Mouse (Mus musculus): ENCODE results near the gene Htr3b. TPM values are rescaled to one million over a fixed set of nuclear protein-coding genes. Genes with fewer than 3 reads are reported as not detected.
"Not testable (repeated sequence)": the region's sequence is repeated elsewhere in the genome, so short reads cannot be mapped to it uniquely, and the experiment has no call there.

Gene Htr3b
- total RNA-seq (2021): not detected
- long read RNA-seq, experiment 1: 0 reads
- long read RNA-seq, experiment 2: 0 reads

DNA sequence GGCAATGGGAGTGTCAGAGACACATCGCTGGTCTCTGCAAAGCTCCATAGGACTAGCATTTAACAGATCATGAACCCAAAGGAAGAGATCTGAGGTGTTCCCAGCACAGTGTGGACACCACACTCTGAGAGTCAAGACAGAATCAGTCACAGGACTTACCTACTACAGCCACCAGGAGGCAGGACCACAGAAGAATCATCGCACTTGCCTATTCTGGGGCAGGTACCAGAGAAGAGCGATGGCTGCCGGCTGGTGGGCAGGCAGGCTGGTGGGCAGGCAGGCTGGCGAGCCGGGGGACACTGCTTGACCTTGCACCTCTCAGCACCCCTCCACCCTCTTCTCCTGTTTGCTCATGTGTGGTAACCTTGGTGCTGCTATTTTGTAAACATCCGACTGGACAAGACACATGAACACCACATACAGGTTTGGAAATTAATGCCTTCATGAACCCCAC, at the start of gene Htr3b:
Htr3b (minus strand) TSS at position 404 of the 454 bp plus-strand sequence.
- DNase-seq (ENCODE audit: low spot score in 2 of 2): no peak

DNA sequence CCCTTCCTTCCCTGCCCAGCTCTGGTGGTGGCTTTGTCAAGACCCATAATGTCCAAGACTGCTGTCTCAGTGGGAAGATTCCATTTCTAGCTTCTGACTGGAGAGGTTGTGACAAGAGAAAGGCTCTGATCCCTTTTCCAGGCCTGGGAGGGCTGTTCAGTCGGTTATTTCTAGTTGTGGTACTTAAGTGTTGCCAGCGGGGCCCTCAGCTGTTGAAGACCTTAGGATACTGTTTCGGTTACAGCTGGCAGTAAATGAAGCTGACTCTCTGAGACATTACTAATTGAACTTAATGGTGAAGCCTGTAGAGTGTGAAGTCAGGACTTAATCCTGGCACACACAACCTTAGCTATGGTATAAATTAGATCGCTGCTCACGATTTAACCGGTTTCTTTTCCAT, 34.5 kb upstream of the Htr3b start:
- DNase-seq (ENCODE audit: low spot score in 2 of 2): no peak

DNA sequence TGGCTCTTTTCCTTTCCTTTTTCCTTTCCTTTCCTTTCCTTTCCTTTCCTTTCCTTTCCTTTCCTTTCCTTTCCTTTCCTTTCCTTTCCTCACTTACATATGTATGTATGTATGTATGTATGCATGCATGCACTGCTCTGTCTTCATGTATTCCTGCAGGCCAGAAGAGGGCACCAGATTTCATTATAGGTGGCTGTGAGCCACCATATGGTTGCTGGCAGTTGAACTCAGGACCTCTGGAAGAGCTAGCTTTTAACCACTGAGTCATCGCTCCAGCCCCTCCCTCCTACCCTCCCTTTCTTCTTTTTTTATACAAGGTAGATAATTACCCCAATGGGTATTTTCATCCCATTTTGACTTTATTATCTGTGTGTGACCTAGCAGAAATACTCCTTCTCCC, 30.9 kb upstream of the Htr3b start:
- no peak for DNase-seq (ENCODE audit: low spot score in 2 of 2)

DNA sequence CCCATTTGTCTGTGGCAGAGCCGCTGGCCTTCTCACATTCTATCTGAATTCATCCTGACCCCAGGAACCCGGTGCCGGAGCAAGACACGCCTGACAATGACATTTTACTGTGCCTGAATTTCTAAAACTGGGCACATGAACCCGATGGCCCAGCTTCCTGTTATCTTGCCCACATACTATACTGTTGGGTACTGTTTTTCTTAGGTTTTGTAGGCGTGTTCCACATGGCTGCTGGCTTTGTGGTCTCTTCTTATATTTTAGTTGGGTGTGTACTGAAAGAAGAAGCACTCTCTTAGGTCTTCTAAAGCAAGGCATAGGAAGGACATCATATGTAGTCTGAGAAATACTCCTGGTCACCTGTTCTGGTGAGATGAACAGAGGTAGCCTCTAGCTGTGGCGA, 30.0 kb upstream of the Htr3b start:
- no peak for DNase-seq (ENCODE audit: low spot score in 2 of 2)

DNA sequence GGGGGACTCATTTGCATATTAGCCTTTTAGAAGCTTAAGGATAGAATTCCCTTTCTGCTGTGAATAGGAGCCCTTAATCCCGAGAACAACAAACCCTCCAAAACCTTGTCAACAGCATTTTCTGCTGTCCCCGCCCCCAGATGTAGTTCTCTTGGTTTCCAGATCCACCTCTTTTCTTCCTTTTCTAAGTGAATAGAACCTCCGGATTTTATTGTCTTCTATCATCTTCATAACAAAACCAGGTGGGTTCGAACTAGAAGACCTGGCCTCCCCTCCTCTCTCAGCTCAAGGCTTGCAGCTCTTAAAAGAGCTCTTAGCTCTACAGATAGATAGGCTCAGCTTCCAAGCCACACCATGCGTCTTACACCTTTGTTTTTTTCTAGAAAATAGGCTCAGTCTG, 26.9 kb upstream of the Htr3b start:
- DNase-seq (ENCODE audit: low spot score in 2 of 2): no peak

DNA sequence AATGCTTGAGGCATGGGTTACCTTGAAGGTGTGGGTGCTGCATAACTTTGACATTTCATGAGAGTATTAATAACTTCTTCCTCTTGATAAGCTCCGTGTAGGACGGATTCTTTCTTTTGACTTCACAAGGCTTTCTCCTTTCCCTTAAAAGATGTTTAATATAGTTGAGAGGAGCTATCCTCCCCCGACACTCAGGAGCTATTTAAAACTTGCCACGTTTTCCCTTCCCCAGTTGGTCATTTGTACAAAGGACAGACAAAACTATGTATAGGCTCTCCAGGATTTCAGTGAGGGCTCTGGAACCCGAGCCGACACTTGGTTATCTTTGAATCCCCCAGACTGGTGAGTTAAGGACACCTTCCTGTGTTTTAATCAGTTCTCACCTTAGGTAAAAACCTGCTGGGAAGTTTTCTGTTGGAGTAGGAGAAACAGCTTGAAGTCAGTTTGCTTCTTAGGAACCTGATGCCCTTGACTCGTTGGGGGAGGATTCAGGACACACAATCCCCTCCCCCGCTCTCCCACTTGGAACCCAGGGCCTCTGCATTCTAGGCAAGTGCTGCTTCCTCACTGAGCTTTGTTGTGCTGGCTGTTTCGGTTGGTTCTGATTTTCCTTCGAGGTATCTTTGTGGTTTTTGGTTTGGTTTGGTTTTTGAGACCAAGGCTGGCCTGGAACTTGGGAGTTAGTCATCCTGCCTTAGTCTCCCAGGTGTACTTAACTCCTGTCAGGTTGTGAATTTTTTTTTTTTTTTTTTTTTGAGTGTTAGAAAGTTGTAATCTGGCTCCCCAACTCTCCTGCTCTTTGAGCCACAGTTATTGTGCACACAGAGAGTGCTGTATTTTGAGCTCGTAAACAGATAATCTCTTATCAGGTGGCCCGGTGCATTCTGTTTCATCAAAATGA, 22.7 kb upstream of the Htr3b start:
- no peak for DNase-seq (ENCODE audit: low spot score in 2 of 2)

DNA sequence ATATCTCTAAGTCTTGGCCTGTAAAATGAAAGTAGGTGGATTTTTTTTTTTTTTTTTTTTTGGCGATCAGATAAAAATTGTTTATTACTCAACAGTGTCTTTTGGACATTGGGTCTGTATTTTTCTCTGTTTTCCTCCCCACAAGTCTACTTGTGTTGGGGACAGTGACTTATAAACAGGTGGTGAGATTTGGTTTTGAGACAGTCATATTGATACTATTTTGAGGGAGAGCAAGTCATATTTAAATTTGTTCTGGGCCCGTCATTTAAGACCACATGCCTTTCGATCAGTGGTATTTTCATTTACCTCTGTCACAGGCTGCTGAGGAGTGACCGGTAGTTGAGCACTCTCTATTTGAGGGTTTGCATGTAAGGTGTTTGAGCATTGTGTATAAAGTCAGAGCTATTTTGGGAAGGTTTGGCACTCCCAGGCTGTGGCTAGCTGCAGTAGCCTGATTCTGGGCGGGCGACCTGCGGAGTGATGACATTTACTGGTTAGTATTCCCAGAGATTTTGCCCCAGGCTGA, 21.9 kb upstream of the Htr3b start:
- no peak for DNase-seq (ENCODE audit: low spot score in 2 of 2)

DNA sequence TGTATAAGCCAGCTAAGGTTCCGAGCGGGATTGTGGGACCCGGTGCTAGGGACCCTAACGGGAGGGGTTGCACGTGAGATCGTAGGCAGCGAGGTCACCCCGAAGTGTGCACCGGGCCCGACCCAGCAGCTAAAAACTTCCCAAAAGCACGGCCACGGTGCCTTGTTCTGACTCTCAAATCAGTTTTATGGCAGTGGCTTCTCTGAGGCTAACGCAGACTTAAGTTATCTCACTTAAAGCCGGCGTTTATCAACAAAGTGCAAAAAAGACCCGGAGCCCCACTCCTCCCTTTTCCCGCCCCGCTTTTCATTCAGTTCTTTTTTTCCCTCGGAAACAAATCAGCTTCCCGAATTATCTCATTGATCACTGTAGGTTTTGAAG, 20.9 kb upstream of the Htr3b start:
- DNase-seq (ENCODE audit: low spot score in 2 of 2): no peak

DNA sequence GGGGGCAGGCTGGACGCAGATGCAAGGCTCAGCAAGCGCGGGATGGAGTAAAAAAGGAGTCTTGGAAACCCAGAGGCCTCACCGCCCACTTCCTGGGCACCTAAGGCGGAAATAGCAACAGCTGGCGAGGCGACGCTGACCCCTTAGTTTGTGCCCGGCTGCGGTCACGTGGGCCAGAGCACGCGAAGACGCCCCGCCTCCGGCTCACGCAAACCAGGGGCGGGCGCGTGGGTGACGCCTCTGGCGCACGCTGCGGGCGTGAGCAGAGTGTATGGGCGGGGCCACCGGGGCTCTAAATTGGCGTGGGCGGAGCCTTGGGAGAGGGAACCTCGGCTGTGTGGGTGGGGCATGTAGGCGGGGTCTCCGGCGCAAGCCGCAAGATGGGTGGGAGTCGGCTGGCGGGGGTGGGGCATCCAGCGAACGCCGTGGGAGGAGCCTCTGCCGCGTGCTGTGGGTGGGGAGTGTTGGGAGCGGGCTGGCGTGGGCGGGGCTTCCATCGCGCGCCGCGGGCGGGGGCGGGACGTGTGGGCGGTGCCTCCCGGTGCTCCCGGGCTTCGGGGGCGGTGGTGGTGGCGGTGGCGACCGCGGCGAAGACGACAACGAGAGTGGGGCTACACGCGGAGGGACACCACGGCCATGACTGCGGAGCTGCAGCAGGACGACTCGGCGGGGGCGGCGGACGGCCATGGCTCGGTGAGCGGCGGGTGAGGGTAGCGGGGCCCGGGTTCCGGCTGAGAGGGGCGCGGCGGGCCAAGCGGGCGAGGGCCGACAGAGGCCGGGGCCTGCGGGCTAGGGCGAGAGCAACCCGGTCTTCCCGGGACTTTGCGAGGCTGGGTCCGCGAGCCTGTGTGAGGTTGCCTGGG, 20.3 kb upstream of the Htr3b start, which contains the start of gene Usp28:
Usp28 (plus strand) TSS at position 531 of the 863 bp plus-strand sequence.
- DNase-seq (ENCODE audit: low spot score in 2 of 2): peak; percentile 99 to 100

DNA sequence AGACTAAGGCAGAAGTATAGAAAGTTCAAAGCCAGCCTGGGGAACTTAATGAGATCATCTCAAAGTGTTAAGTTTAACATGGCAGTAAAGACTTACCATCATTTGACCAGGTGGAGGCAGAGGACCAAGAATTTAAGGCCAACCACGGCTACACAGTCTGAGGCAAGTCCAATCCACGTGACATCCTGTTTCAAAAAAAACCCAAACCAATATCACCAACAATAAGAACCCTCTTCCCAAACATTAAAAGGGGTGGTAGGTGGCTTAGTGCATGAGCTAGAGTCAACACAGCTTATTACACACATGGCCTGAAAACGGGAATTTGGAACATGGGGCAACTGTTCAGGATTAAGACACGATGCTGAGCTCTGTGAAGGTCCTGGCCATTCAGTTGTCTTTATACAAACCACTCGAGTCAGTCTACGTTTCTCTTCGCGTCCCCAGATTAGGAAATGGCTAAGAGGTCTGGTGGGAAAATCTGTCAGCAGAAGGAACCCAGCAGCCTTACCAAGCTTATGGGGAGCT, 19.6 kb upstream of the Htr3b start:
- DNase-seq (ENCODE audit: low spot score in 2 of 2): no peak

DNA sequence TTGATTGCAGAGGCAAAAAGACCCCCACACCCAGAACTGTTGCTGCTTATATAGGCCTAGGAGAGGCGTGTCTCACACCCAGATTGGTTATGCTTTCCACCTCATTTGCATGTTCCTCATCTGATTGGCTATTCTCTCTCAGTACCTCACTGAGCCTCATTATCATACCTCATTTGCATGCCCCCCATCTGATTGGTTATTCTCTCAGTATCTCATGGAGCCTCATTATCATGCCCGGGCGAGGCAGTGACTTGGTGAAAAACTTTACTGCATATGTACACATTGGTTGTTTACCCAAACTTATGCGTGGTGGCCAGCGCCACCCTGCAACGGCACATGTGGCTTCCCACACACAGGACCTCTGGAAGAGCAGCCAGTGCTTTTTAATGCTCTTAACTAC, 19.0 kb upstream of the Htr3b start:
- DNase-seq (ENCODE audit: low spot score in 2 of 2): not testable (repeated sequence)

DNA sequence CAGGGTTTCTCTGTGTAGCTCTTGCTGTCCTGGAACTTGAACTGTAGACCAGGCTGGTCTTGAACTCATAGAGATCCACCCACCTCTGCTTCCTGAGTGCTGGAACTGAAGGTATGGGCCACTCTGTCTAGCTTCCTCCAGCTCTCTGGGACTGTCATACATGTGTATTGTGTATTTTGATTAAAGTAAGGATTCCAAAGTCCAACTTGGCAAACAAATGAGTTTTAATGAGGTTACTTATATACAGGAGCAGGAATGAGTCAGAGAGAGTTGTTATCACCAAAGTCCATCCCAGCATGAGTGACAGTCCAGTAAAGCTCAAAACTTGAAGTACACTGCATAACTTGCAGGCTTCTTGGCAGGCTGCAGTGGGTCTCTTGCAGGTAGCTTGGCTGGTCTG, 17.0 kb upstream of the Htr3b start:
- DNase-seq (ENCODE audit: low spot score in 2 of 2): no peak

DNA sequence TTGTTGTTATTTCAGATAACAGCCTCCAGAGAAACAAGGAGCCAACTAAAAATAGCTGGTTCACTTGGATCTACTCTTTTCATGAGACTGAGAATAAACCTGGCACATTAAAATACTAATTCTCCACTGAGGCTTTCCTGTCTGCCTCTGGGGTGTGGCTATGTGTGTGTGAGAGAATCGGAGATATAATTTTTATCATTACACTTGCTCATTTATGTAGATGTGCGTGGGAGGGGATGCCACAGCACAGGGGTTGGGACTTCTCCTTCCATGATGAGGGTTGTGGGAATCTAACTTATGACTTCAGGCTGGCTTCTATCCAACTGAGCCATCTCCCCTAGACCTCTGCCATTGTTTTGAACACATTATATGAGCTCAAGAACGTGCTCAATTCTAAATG, 16.0 kb upstream of the Htr3b start:
- no peak for DNase-seq (ENCODE audit: low spot score in 2 of 2)

DNA sequence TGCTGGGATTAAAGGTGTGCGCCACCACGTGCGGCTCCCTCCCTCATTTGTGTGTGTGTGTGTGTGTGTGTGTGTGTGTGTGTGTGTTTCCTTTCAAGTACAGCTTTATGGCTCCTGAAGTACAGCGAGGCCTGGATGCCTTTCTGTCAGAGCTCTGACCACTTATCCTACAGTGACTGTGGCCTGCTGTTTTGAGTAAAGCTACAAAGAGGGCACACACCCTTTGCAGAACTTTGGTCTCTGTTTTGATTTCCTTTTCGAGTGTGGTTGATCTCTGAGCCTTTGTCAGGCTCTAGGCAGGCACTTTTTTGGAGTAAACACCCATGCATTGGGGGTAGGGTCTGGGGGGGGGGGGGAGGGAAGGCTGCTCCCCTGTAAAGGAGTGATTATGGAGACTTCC, 15.6 kb upstream of the Htr3b start:
- DNase-seq (ENCODE audit: low spot score in 2 of 2): no peak

DNA sequence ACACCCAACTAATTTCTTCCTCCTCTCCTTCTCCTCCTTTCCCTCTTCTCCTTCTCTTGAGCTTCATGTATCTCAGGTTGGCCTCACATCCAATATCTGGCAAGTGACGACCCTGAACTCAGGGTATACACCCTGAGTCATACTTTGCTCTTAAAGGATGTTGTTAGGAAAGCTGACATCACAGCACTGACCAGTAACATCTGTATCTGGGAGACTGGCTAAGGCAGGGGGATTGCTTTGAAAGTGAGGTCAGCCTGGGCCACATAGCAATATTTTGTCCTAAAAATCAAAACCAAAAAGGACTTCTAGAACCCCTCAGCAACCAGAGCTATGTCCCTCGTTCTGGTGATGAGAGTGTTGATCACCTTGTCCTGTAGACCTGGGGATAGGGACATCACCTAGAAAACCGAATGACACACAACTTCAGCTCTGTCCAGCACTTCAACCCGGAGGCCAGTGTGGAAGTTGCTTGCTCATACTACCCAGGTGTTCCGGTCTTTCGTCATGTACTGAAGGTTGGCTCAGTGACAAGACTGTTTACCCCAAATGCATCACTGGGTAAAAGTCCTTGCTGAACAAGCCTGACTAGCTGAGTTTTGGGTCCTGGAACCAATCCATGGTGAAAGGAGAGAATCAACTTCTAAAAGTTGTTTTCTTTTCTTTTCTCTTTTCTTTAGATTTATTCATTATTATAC, 12.0 kb upstream of the Htr3b start:
- DNase-seq (ENCODE audit: low spot score in 2 of 2): no peak

DNA sequence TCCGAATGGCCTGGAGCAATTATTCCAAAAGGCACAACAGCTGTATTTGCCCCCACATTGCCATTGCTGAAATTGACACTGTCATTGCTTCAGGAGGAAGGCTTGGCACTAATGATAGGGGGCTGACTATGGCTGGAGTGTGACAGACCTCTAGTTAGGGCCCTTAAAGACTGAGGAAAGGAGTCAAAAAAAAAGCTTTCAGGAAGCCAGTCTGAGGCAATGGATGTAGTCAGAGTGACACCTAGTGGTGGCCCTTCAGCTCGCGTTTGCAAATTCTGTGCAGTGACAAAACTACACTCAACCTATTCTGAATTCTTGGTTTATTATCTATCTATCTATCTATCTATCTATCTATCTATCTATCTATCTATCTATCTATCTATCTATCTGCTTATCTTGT, 7.7 kb upstream of the Htr3b start:
- DNase-seq (ENCODE audit: low spot score in 2 of 2): peak in 1 of 2 experiments; percentile 29

DNA sequence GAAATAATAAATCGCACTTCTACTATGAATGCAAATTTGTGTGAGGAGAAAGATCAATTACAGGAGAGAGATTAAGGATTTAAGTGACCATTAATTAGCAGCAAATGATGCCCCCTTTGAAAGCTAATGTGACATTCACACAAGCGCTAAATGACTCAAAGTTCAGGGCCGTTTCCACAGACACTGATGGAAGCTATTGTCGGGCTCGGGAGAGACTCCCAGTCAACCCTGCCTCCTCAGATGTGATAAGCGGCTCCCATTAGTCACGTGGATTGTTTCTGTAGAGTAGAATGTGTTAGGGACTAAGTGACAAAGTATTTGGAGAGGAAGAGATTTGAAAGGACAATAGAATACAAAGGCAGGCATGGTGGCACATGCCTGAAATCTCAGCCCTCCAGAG, 2.7 kb downstream of the Htr3b start:
- no peak for DNase-seq (ENCODE audit: low spot score in 2 of 2)

DNA sequence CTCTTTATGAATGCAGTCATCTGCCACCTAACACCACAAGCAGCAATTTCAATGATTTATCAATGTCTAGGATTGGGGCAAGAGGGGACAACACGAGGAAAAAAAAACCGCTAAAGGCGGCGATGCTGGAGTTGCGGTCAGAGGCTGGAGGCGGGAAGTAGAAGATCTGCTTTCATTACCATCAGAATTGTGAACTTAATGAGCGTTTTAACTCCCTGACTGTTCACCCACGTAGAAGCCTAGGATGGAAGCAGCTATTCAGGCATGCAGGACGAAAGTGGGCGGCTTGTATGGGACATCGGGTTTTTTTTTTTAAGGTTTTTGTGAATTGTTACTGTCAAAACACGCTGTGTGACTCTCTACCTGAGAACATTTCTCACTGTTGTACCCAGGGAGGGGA, 3.5 kb downstream of the Htr3b start:
- no peak for DNase-seq (ENCODE audit: low spot score in 2 of 2)

DNA sequence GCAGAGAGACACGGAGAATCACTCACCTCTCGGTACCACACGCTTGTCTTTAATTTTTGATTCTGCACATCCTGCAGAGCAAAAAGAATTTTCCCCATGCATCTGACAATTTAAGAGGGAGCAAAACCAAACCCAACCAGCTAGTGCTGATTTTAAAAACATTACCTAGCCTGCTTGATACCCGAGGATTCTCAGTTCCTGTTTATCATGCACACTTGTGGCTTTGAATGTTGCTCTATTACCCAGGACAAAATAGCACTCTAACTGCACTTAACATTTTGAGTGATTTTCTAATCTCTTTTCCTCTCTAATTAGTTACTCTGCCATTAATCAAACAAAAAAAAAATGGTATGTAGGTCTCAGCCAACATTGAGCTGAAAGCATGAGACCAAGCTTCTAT, 17.2 kb downstream of the Htr3b start:
- no peak for DNase-seq (ENCODE audit: low spot score in 2 of 2)

DNA sequence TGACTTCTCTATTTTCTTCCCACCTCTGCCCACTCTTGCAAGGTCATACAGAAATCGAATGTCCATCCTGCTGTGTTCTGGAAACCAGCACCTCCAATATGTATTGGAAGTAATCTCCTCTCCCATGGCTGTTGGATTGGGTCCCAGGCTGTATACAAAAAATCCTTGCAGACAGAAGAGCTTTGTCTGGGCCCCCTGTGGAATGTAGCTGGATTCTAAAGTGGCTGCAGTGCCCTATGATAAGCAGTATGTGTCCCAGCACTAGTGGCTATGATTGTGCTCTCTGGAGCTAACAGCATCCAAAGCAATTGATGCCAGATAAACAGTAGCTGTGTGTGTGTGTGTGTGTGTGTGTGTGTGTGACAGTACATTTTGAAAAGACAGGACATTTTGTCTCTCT, 22.4 kb downstream of the Htr3b start:
- DNase-seq (ENCODE audit: low spot score in 2 of 2): no peak

DNA sequence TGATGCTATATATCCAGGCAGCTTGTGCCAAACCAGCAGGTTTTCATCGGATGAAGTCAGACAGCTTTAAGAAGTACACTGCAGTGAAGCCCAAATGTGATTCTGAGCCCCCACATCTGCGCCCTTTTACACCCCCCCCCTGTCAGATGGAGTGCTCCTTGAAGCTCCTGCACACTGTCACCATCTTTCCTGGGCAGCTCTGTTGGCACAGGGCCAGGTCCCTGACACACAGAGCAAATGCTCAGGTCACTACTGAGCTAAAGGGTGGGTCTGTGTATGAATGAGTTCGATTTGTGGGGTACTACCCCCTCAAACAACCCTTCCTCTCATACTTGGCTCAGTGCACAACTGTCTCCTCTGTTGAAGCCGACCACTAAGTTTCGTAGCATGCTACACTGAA, 35.4 kb downstream of the Htr3b start:
- no peak for DNase-seq (ENCODE audit: low spot score in 2 of 2)

Measured in gastrocnemius, postnatal 4 days (tissue).